Mouse (Mus musculus) CH12.LX (cell line): ENCODE data around the gene Por. TPM values are rescaled to one million over a fixed set of nuclear protein-coding genes. Genes with fewer than 3 reads are reported as not detected.

Experiments used
- DNase-seq: peaks from one replicate; pipeline ENCODE4 v3.0.0-alpha.2; 2013; ENCODE audit errors: extremely low read depth
- H3K27ac ChIP-seq: 2 replicates; pipeline ENCODE4 v1.5.1; 2012; ENCODE audit warnings: low read depth, mild to moderate bottlenecking, control low read depth, moderate library complexity; ENCODE audit not compliant: insufficient read depth
- H3K27me3 ChIP-seq: replicated peaks from 2 replicates; pipeline ENCODE3; 2012; ENCODE audit warnings: inconsistent platforms
- H3K36me3 ChIP-seq, 2 experiments: replicated peaks in 1 of 2; 2 replicates each; pipeline versions ENCODE3 to v1.6.1; 2012; ENCODE audit warnings: inconsistent platforms in 1 of 2, low read length in 1 of 2, mild to moderate bottlenecking in 1 of 2, mixed read lengths in 1 of 2, moderate library complexity in 1 of 2; ENCODE audit not compliant: control insufficient read depth in 1 of 2, insufficient read depth in 1 of 2
- H3K4me1 ChIP-seq, 2 experiments: 2 replicates each; pipeline ENCODE4 v1.6.1; 2012; ENCODE audit warnings: inconsistent platforms in 1 of 2, moderate library complexity in 1 of 2; ENCODE audit not compliant: insufficient read depth in 2 of 2, control insufficient read depth in 1 of 2
- H3K4me2 ChIP-seq: 2 replicates; pipeline ENCODE4 v1.6.1; 2012; ENCODE audit warnings: low read depth, mild to moderate bottlenecking, control low read depth; ENCODE audit not compliant: poor library complexity, insufficient read depth, severe bottlenecking
- H3K4me3 ChIP-seq, 3 experiments: fragments of 150-350 bp in 1 of 3; sonication (generic) in 1 of 3; replicated peaks in 1 of 3; 2 replicates each; pipeline versions ENCODE3 to v1.5.1; 2011 to 2012; ENCODE audit warnings: low read depth in 2 of 3, low read length in 2 of 3, mild to moderate bottlenecking in 2 of 3, moderate library complexity in 2 of 3, control low read depth in 1 of 3, improper control_type of control experiment in 1 of 3, inconsistent platforms in 1 of 3, mixed read lengths in 1 of 3; ENCODE audit not compliant: poor library complexity in 1 of 3
- H3K79me2 ChIP-seq: replicated peaks from 2 replicates; pipeline ENCODE4 v1.6.1; 2012; ENCODE audit warnings: mild to moderate bottlenecking, moderate library complexity; ENCODE audit not compliant: control insufficient read depth, poor library complexity, insufficient read depth, severe bottlenecking; ENCODE audit errors: extremely low read depth
- H3K9ac ChIP-seq: 2 replicates; pipeline ENCODE4 v1.6.1; 2012; ENCODE audit warnings: low read depth, mild to moderate bottlenecking, control low read depth, moderate library complexity; ENCODE audit not compliant: insufficient read depth
- H3K9me3 ChIP-seq: replicated peaks from 2 replicates; pipeline ENCODE3; 2012; ENCODE audit warnings: low read length, inconsistent platforms, mixed read lengths
- BHLHE40 ChIP-seq: IDR thresholded peaks from 2 replicates; pipeline ENCODE4 v1.6.1; 2011; ENCODE audit warnings: mild to moderate bottlenecking, low read depth, low read length, improper control_type of control experiment
- ELF1 ChIP-seq: IDR thresholded peaks from 2 replicates; pipeline ENCODE4 v1.6.1; 2014; ENCODE audit warnings: low read depth, mild to moderate bottlenecking, inconsistent platforms, low read length, improper control_type of control experiment
- EP300 ChIP-seq: IDR thresholded peaks from 2 replicates; pipeline ENCODE4 v1.6.1; 2011; ENCODE audit warnings: low read length, improper control_type of control experiment
- GABPA ChIP-seq: IDR thresholded peaks from 2 replicates; pipeline ENCODE4 v1.6.1; 2012; ENCODE audit warnings: low read depth, low read length, improper control_type of control experiment, inconsistent platforms; ENCODE audit not compliant: insufficient replicate concordance
- HCFC1 ChIP-seq: IDR thresholded peaks from 2 replicates; pipeline ENCODE4 v1.6.1; 2012; ENCODE audit warnings: low read depth, mild to moderate bottlenecking, inconsistent platforms, low read length, improper control_type of control experiment
- IRF4 ChIP-seq: IDR thresholded peaks from 2 replicates; pipeline ENCODE4 v1.6.1; 2014; ENCODE audit warnings: low read depth, mild to moderate bottlenecking, inconsistent platforms, low read length, improper control_type of control experiment
- JUND ChIP-seq: conservative IDR thresholded peaks from 2 replicates; pipeline ENCODE4 v1.6.1; 2011; ENCODE audit warnings: low read depth, low read length, improper control_type of control experiment
- KAT2A ChIP-seq: IDR thresholded peaks from 2 replicates; pipeline ENCODE4 v1.6.1; 2012; ENCODE audit warnings: low read length, improper control_type of control experiment, inconsistent platforms; ENCODE audit not compliant: insufficient replicate concordance
- MAZ ChIP-seq: IDR thresholded peaks from 2 replicates; pipeline ENCODE4 v1.6.1; 2012; ENCODE audit warnings: low read depth, mild to moderate bottlenecking, inconsistent platforms, low read length, improper control_type of control experiment, moderate library complexity
- NELFE ChIP-seq: IDR thresholded peaks from 2 replicates; pipeline ENCODE4 v1.6.1; 2011; ENCODE audit warnings: low read depth, low read length, improper control_type of control experiment
- NRF1 ChIP-seq: IDR thresholded peaks from 2 replicates; pipeline ENCODE4 v1.6.1; 2014; ENCODE audit warnings: low read depth, mild to moderate bottlenecking, inconsistent platforms, low read length, improper control_type of control experiment, moderate library complexity
- PAX5 ChIP-seq: IDR thresholded peaks from 2 replicates; pipeline ENCODE4 v1.6.1; 2012; ENCODE audit warnings: low read length, inconsistent platforms, mixed read lengths
- POLR2A ChIP-seq: IDR thresholded peaks from 2 replicates; pipeline ENCODE4 v1.6.1; 2011; ENCODE audit warnings: low read depth, mild to moderate bottlenecking, improper control_type of control experiment, low read length
- POLR2AphosphoS2 ChIP-seq: IDR thresholded peaks from 2 replicates; pipeline ENCODE4 v1.6.1; 2011; ENCODE audit warnings: low read depth, low read length, improper control_type of control experiment
- SIN3A ChIP-seq: IDR thresholded peaks from 2 replicates; pipeline ENCODE4 v1.6.1; 2012; ENCODE audit warnings: low read length, improper control_type of control experiment, inconsistent platforms
- TBP ChIP-seq: conservative IDR thresholded peaks from 2 replicates; pipeline ENCODE4 v1.6.1; 2011; ENCODE audit warnings: low read depth, low read length, improper control_type of control experiment
- UBTF ChIP-seq: IDR thresholded peaks from 2 replicates; pipeline ENCODE4 v1.6.1; 2012; ENCODE audit warnings: low read depth, mild to moderate bottlenecking, inconsistent platforms, low read length, improper control_type of control experiment, moderate library complexity
- USF2 ChIP-seq: conservative IDR thresholded peaks from 2 replicates; pipeline ENCODE4 v1.6.1; 2011; ENCODE audit warnings: low read depth, low read length, improper control_type of control experiment
- ZC3H11A ChIP-seq: IDR thresholded peaks from 2 replicates; pipeline ENCODE4 v1.6.1; 2012; ENCODE audit warnings: low read depth, mild to moderate bottlenecking, inconsistent platforms, low read length, improper control_type of control experiment
- ZKSCAN1 ChIP-seq: IDR thresholded peaks from 2 replicates; pipeline ENCODE4 v1.6.1; 2012; ENCODE audit warnings: low read depth, inconsistent platforms, low read length, improper control_type of control experiment, borderline replicate concordance
- ZMIZ1 ChIP-seq: IDR thresholded peaks from 2 replicates; pipeline ENCODE4 v1.6.1; 2012; ENCODE audit warnings: low read depth, mild to moderate bottlenecking, inconsistent platforms, low read length, improper control_type of control experiment
- ZNF384 ChIP-seq: IDR thresholded peaks from 2 replicates; pipeline ENCODE4 v1.6.1; 2012; ENCODE audit warnings: low read depth, low read length, improper control_type of control experiment, inconsistent platforms
- dilution Hi-C: fragments of 300-500 bp; cut with MboI; formaldehyde crosslinking; loops from 2 replicates; pipeline ENCODE4 v1.14.3; 2020; ENCODE audit warnings: low sequenced_read_pairs; ENCODE audit not compliant: extremely low pct_unique_long_range_greater_than_20kb, extremely low pct_ligation_motif_present
- in situ Hi-C: fragments of 300-500 bp; cut with MboI; formaldehyde crosslinking; loops from 3 replicates; pipeline ENCODE4 v1.14.3; 2019; ENCODE audit warnings: low sequenced_read_pairs, low pct_ligation_motif_present, low pct_unique_long_range_greater_than_20kb, mixed read lengths
- polyA plus RNA-seq: library from polyadenylated mRNA; unstranded; fragments of >175 nt; gene quantifications from 2 replicates; pipeline ENCODE4 v1.2.1, GENCODE M21; 2012; ENCODE audit warnings: low read depth; ENCODE audit not compliant: insufficient read length
- total RNA-seq, 2 experiments: library from RNA; depleted of rRNA; stranded (reverse); fragments of 300-350 nt in 1 of 2; fragments of >200 nt in 1 of 2; gene quantifications; 2 replicates each; pipeline ENCODE4 v1.2.3; 2012 to 2014

The Por gene
- total and polyA plus RNA-seq, 3 experiments = 17.3 to 56.8 (median 41.2) TPM

DNA sequence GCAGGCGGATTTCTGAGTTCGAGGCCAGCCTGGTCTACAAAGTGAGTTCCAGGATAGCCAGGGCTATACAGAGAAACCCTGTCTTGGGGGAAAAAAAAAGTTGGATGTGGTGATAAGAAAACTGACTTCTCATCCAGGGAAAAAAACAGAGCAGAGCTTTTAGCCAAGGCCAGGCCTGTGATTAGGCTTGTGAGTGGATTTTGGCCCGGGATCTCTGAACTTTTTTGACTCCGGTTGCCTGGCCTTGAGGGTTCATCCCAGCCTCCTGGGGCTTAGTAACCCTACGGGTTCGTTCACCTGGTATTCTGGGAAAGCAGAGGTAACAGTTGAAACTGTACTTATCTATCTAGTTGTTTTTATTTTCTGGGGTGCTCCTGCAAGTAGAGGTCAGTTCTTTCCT, 8.6 kb downstream of the Por start:
- no peak for DNase-seq
- no peak overlapping the region for H3K27ac ChIP-seq
- H3K27me3 ChIP-seq = no peaks in the 10 kb centered on the region
- no peaks in the 10 kb centered on the region for H3K9me3 ChIP-seq
- dilution Hi-C loops (no loop called here), in situ Hi-C loops (no loop called here)
- no peak overlapping the region for H3K4me2 ChIP-seq
- H3K36me3 ChIP-seq = no peaks in the 10 kb centered on the region
- H3K4me3 ChIP-seq = no peak overlapping the region
- TF ChIP-seq PAX5 = no peak
- no peak for TF ChIP-seq NELFE
- TF ChIP-seq EP300 = no peak
- no peak for TF ChIP-seq POLR2A
- no peak for TF ChIP-seq SIN3A
- no peak for TF ChIP-seq HCFC1
- no peak for TF ChIP-seq NRF1
- no peak for TF ChIP-seq MAZ
- TF ChIP-seq BHLHE40 = no peak
- no peak overlapping the region for H3K9ac ChIP-seq
- peaks cover 4 to 13% of the 10 kb centered on the region in 2 experiments for H3K4me1 ChIP-seq
- H3K79me2 ChIP-seq = no peaks in the 10 kb centered on the region

DNA sequence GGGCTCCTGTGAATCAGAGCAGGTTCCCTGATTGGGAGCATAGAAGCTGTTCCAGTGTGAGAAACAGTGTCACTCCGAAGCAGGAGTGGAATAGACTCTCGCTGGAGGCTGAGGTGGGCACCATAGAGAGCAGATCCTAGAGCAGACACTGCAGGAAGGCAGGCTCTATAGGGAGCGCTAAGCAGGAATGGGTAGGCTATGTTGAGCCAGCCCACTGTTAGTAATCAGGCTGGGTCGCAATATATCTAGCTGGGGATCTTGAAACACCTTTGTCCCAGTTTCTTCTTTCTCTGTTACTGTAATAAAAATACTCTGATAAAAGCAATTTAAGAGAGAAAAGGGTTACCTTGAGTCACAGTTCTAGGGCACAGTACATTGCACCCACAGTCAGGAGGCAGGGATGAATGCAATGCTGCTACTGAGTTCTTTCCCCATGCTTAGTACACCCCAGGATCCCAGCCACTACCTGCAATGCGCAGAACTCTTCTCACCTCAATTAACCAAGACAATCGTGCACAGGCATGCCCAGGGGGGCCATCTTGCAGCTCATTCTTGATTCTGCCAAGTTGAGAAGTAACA, 11.2 kb downstream of the Por start:
- H3K9me3 ChIP-seq = no peaks in the 10 kb centered on the region
- H3K4me2 ChIP-seq = no peak overlapping the region
- no peaks in the 10 kb centered on the region for H3K4me1 ChIP-seq
- in situ Hi-C loops = loop anchor here (10.0 kb wide), 1 partner anchor 46 kb away; the partner anchor contains the start of gene Rhbdd2
- no peak overlapping the region for H3K27ac ChIP-seq
- dilution Hi-C loops = no loop called here
- TF ChIP-seq ZNF384 (no peak), ZKSCAN1 (no peak), ELF1 (no peak), JUND (no peak), TBP (no peak), ZC3H11A (no peak), POLR2A (no peak), IRF4 (no peak), GABPA (no peak), KAT2A (no peak), ZMIZ1 (no peak), POLR2AphosphoS2 (no peak), UBTF (no peak), SIN3A (no peak), USF2 (no peak)
- H3K9ac ChIP-seq = no peak overlapping the region
- H3K4me3 ChIP-seq = no peak overlapping the region
- no peaks in the 10 kb centered on the region for H3K27me3 ChIP-seq
- H3K36me3 ChIP-seq = no peaks in the 10 kb centered on the region
- no peaks in the 10 kb centered on the region for H3K79me2 ChIP-seq
- DNase-seq = no peak
